Mouse (Mus musculus): ENCODE data around the gene Dennd6a.

DNA sequence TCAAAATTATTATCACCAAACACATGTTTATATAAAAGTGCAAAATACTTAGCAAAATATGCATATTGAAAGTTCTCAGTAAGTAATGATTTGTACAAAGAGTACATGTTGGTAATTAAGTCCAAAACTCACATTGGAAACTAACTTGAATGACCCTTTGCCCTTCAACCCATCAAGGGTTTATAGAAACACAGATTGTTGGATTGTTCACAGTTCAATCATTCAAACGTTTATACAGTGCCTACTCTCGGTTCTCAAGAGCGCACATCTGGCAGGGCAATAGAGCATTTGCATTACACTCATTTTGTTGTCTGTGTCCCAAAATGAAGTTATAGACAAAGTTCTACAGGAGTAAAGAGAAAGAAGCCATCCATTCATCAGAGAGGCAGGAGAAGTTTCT lies 47.7 kb upstream of the Dennd6a start:
- no peak for TF ChIP-seq POLR2A (IDR thresholded peaks at IDR 0.05; ENCODE audit: insufficient read depth, low read length)
- TF ChIP-seq EP300 (IDR thresholded peaks at IDR 0.05; ENCODE audit: insufficient read depth, low read depth, low read length), result no peak
- TF ChIP-seq CTCF (IDR thresholded peaks at IDR 0.05; ENCODE audit: low read depth, low read length), result no peak
